Mouse (Mus musculus): Measurements from ENCODE around the gene Plekhh3. TPM values are rescaled to one million over a fixed set of nuclear protein-coding genes. Genes with fewer than 3 reads are reported as not detected.
"Not testable (repeated sequence)": the region's sequence is repeated elsewhere in the genome, so short reads cannot be mapped to it uniquely, and the experiment has no call there.

Gene Plekhh3
- polyA plus RNA-seq, 2 experiments from 2014 or later, result not detected

- no peak for ATAC-seq
These were observed 769 bp downstream of the Plekhh3 start, which contains the start of gene Cntnap1 for GRCm38 (mm10) chr11:101170354-101170810. Gene Cntnap1, plus strand, starts transcription at chr11:101170523.

DNA sequence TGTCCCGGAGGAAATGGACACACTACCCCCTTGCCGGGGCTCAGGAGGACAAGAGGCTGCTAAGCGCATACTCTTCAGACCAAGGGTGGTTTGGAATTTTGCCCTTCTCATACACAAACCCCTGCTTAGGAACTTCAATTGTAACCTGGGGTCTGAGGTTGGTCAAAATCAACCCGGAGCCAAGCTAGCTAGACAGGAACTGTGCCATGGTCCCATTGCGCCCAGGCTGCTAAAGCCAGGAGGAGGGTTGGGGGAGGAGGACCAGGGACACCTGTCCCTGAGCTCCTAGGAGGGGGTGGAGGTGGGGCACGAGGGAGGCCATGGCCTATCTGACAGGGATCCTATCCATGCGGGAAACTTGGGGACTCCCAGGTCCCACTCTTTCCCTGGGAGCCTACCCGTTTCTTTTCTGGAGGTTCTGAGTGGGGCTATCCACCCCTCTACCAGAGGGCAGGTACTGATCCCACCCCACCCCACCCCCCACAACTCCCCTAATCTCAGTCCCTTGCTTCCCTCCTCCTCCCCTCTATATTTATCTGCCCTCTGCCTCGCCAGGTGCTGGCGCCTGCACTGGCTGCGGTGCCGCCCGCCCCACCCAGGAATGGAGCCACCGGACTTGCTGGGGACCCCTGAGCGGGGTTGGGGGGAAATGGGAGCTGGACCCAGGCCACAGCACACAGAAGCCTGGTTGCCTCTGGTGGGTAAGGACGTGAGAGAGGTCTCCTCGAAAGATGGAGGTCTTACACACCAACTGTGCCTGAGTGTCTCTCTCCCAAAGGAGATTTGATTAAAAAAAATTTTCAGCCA, 1.6 kb downstream of the Plekhh3 start:
- no peak for ATAC-seq

GRCm38 (mm10) chr11:101168301-101168980, 2.7 kb downstream of the Plekhh3 start:
- ATAC-seq, result no peak

GRCm38 (mm10) chr11:101167963-101168300, 3.2 kb downstream of the Plekhh3 start:
- no peak for ATAC-seq

GRCm38 (mm10) chr11:101167211-101167962, 3.8 kb downstream of the Plekhh3 start:
- no peak for ATAC-seq

DNA sequence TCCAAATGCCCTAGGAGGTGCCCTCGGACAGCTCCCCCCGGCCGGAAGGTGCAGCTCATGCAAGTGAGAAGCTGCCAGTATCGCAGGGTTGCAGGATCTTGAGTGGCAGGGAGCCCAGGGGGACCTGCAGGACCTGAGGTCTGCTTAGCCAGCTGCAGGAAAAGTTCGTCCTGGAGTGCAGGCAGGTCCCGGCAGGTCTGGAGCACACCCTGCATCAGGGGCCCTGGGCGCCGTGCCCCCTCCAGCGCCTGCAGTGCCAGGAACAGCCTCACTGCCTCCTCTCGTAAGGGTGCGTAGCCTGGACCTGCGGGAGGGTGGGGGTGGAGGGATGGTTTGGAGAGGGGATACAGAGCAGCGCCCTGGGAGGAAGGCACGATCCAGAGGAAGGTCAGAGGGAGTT, 4.8 kb downstream of the Plekhh3 start:
- ATAC-seq, result no peak

DNA sequence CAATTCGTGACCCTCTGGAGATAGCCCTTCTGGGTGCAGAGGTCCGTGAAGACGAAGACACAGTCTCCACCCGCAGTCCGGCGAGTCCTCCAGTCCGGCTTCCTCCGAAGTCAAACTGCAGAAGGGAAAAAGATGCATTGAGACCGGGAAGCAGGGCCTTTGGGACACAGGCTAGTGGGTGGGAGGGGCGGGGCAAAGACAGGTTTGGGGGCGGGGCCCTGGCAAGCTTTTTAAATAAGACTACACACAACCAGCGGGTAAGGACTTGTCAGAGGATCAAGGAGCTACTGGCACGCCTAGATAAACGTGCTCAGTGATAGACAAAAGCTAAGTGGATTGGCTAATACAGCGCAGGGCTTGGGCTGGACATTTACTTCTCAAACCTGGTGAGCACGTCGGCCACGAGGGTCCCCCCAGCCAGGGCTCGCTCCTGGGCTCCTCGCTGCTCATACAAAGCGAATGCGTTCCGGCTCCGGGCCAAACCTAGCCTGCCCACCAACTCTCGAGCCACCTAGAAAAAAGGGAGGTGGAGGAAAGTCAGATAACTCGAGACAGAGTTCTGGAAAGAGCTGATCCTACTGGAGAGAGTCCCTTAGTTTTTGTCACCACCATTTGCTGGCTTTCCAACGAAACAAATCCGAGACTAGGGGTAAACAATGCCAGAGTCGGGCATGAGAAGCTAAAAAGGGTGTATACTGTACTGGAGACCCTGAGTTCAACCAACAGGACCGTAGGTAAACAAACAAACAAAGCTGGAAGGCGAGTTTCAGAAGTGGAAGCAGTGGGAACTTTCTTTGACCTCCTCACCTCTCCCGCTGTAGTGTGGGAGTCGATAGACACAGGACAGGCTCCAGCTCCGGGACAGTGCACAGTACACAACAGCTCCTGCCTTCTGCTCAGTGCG, 6.2 kb downstream of the Plekhh3 start:
- ATAC-seq, result no peak

DNA sequence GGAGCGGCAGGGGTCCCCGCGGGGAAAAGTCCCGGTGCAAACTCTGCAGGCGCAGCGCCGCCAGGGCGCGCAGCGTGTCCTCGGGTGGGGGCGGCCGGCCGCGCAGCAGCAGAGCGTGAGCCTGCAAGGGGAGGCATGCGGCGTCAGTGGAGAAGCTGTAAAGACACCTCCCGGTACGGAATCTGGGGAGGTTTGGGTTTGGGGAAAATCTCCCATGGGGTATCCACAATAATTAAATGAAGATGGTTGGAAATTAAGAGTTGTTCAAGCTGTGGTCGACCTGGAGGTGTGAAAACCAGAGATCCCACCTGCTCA, 6.8 kb downstream of the Plekhh3 start:
- no peak for ATAC-seq

GRCm38 (mm10) chr11:101163476-101164350, 7.4 kb downstream of the Plekhh3 start:
- no peak for ATAC-seq

DNA sequence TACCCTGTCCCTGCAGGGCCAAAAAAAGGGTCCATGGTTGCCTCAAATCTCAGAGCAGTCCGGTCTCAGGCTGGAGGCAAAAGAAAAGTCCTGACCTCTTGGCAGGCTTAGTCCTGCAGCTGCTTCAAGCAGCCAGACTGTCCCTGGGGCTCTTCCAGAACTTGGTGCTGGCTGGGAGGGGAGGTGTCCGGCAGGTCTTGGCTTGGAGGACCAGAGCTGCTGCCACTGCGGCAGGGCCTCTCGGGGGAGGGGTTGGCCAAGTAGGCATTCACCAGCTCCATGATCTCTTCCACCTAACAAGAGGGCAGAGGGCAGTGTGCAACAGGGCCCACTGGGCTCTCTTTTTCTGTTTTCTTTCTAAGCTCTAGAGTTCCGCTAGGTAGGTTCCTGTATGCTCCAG, 8.4 kb downstream of the Plekhh3 start:
- ATAC-seq, result no peak

- ATAC-seq, result no peak
These were observed 8.8 kb downstream of the Plekhh3 start for GRCm38 (mm10) chr11:101162301-101162700.

- no peak for ATAC-seq
These were observed 9.6 kb downstream of the Plekhh3 start for GRCm38 (mm10) chr11:101161551-101161950.

GRCm38 (mm10) chr11:101160981-101161505, 10.1 kb downstream of the Plekhh3 start:
- ATAC-seq, result not testable (repeated sequence)

DNA sequence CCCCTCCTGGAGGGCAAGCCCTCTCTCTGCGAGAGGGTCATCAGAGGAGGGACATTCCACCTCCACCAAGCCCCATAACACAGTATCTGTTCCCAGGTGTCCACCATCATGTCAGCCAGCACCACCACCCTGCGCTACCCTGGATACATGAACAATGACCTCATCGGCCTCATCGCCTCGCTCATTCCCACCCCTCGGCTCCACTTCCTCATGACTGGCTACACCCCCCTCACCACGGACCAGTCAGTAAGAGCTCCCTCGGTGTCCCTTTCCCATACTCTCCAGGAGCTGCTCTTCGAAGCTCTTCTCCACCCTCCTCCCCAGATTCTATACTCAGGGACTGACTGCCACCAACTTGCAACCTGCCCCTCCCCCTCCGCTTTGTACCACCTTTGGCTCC, 11.0 kb downstream of the Plekhh3 start:
- ATAC-seq, result not testable (repeated sequence)

DNA sequence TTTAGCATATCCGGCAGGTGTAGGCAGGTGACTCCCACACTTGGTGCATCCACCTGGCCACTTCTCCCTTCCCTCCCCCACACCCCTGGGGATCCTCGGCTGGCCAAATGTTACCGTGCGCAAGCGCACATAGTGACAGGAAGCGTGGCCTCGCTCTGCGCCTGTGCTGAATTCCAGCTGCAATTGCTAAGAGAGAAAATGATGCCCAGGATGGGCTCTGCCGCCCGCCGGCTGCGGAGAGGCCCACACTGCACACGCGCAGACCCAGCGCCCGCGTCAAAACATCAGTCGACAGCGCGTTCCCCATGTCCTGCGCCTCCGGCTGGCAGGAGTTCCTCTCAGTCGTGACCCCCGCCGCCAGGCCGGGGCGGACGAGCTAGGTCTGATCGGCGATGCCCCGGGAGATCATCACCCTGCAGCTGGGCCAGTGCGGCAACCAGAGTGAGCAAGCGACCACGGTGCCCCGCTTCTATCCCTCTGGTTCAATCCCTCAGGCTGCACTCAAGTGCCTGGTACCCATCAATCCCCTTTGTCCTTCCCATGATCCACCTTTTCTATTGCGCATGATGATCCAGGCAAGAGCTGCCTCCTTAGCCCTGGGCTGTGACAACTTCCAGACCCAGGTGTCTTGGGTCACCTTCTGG, 15.3 kb downstream of the Plekhh3 start, which contains the start of gene Tubg2:
Gene Tubg2, plus strand, starts transcription at position 180 of the 644 bp plus-strand sequence.
- peak; percentile 71 for ATAC-seq

DNA sequence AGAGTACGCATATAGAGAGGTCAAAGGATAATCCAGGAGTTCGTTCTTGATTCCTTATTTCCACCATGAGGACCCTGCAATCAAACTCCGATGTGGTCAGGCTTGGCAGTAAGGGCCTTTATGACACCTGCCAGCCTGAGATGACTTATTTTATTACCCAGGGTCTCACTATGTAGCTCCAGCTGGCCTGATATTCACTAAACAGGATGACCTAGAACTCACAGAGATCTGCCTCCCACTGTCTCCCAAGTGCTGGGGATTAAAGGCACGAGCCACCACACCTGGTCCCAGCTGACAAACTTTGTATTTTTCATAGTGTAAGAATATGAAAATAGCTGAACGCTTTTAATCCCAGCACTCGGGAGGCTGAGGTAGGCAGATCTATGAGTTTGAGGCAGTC, 16.0 kb downstream of the Plekhh3 start:
- ATAC-seq, result no peak

- no peak for ATAC-seq
These were observed 16.5 kb downstream of the Plekhh3 start for GRCm38 (mm10) chr11:101154648-101155047.

- ATAC-seq, result no peak
These were observed 18.3 kb downstream of the Plekhh3 start for GRCm38 (mm10) chr11:101152825-101153224.

GRCm38 (mm10) chr11:101151063-101151462, 20.1 kb downstream of the Plekhh3 start:
- no peak for ATAC-seq

All from CD4-positive, CD25-positive, alpha-beta regulatory T cell, adult 4 months (primary cell).